9 mouse cellular contexts compared by ENCODE assay signal in the genomic region with DNA sequence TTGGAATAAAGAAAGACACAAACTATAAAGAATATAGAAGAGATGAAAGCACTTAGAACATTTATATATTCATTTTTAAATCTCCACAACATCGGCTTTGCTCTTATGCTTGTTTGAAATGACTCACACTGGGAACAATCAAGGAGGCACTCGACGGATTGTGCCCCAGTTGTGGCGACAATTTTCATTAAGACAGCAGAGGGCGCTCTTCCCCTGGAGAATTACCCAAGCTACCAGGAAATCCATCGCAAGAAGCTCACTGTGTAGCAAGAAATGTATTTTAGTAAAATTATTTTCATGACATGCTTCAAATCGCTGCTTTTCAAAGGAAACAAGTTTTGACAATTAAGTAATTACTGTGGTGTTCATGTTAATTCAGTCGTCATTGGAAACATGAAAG. TPM values are rescaled to one million over a fixed set of nuclear protein-coding genes. Genes with fewer than 3 reads are reported as not detected.
DNase-seq lines count a peak whose midpoint lies in the region; TF ChIP-seq lines count a peak whose summit lies in the region.
"Had no signal": no experiment of that assay in that cellular context is flagged by ENCODE, and none has a peak within 500 bp of the region (broad histone marks: within the 10 kb centered on the region; RNA-seq: fewer than 3 reads in every experiment).

No protein-coding gene starts in this region.

- WGBS in embryonic facial prominence, embryonic 10.5 days = 8% methylated on average over 8 of the region's 8 CpGs
- 7% methylated on average over 8 of the region's 8 CpGs for WGBS in liver, adult 2 months

- no peaks in the 10 kb centered on the region for H3K9me3 ChIP-seq in embryonic facial prominence, embryonic 10.5 days
- H3K9me3 ChIP-seq: limb, embryonic 15.5 days had no signal

- DNase-seq in urinary bladder, postnatal 25 days (ENCODE audit: low spot score) = peak; percentile 52
- DNase-seq in urinary bladder, postnatal 4 days (ENCODE audit: low spot score in 2 of 2) = no peak
- peak; percentile 53 to 56 for DNase-seq in adrenal gland, postnatal 36 days
- peak; percentile 74 for DNase-seq in embryonic facial prominence, embryonic 10.5 days (ENCODE audit: low spot score)
- peak; percentile 57 for DNase-seq in kidney, adult 9 months
- DNase-seq in liver, adult 2 months (ENCODE audit: extremely low read depth, low read depth, low spot score) = peak; percentile 48
- DNase-seq in retina, postnatal 7 days (ENCODE audit: low read depth, low spot score) = peak; percentile 54
- no peak for DNase-seq in spleen, postnatal 4 days (ENCODE audit: low spot score in 2 of 2)

- H3K9ac ChIP-seq in liver, adult 2 months (ENCODE audit: low read depth, low read length) = no peak overlapping the region
- H3K9ac ChIP-seq: limb, embryonic 15.5 days had no signal

- no peak overlapping the region for H3K27ac ChIP-seq in embryonic facial prominence, embryonic 10.5 days (replicated peaks)
- H3K27ac ChIP-seq in liver, adult 2 months (replicated peaks; ENCODE audit: insufficient read depth, low read depth, low read length) = no peak overlapping the region
- H3K27ac ChIP-seq: limb, embryonic 15.5 days had no signal

- H3K36me3 ChIP-seq in embryonic facial prominence, embryonic 10.5 days (replicated peaks) = no peaks in the 10 kb centered on the region
- no peaks in the 10 kb centered on the region for H3K36me3 ChIP-seq in liver, adult 2 months (ENCODE audit: control insufficient read depth, insufficient read depth, low read length)
- H3K36me3 ChIP-seq: limb, embryonic 15.5 days had no signal

- no peaks in the 10 kb centered on the region for H3K79me2 ChIP-seq in liver, adult 2 months (ENCODE audit: control insufficient read depth, insufficient read depth, low read length)

- peak; percentile 65 for TF ChIP-seq CTCF in liver, adult 2 months (IDR thresholded peaks at IDR 0.05; ENCODE audit: low read depth, low read length)

- no peak overlapping the region for H3K4me3 ChIP-seq in embryonic facial prominence, embryonic 10.5 days
- H3K4me3 ChIP-seq in liver, adult 2 months (ENCODE audit: insufficient read depth, low read depth, low read length) = no peak overlapping the region
- H3K4me3 ChIP-seq: limb, embryonic 15.5 days had no signal

- peaks cover 16% of the 10 kb centered on the region for H3K27me3 ChIP-seq in embryonic facial prominence, embryonic 10.5 days (replicated peaks; ENCODE audit: low read depth, poor library complexity, severe bottlenecking)
- no peaks in the 10 kb centered on the region for H3K27me3 ChIP-seq in liver, adult 2 months (ENCODE audit: control insufficient read depth, insufficient read depth, low read length)

- TF ChIP-seq POLR2A in liver, adult 2 months (IDR thresholded peaks at IDR 0.05; ENCODE audit: extremely low read depth, insufficient read depth, low read length) = no peak

- 0 out of 2 replicates have a peak, but pooled peaks cover 7% of the 10 kb centered on the region for H3K4me1 ChIP-seq in embryonic facial prominence, embryonic 10.5 days
- H3K4me1 ChIP-seq in liver, adult 2 months (ENCODE audit: control insufficient read depth, insufficient read depth, low read length) = peaks cover 2% of the 10 kb centered on the region; the same call in 1 of the 2 replicates
- H3K4me1 ChIP-seq: limb, embryonic 15.5 days had no signal

RNA-seq across cellular contexts. Expression of a gene that starts 16.1 kb away (rescaled TPM):
- total RNA-seq in adrenal gland, postnatal 36 days (2021) = not detected
- not detected in 2 replicates for polyA plus RNA-seq in embryonic facial prominence, embryonic 10.5 days (2016; fragmentation: Nextera tagmentation; extraction: Ambion mirVana)
- total RNA-seq in liver, adult 2 months (2014; rRNA removed) = 818 and 1,110 TPM in 2 replicates
- polyA plus RNA-seq in liver, adult 2 months (2012; rRNA removed) = 406 and 415 TPM in 2 replicates
- polyA plus RNA-seq: limb, embryonic 15.5 days had no signal

Comparison
In these comparisons a context has a peak if more than half of its experiments do, and no peak if none do; other contexts are left out.
1. DNase-seq: peak in urinary bladder, postnatal 25 days (single experiment), adrenal gland, postnatal 36 days (2 of 2), embryonic facial prominence, embryonic 10.5 days (single experiment), kidney, adult 9 months (single experiment), liver, adult 2 months (single experiment) and retina, postnatal 7 days (single experiment); none in urinary bladder, postnatal 4 days (0 of 2) and spleen, postnatal 4 days (0 of 2).
2. RNA of a gene that starts 16.1 kb away (total RNA-seq): 818 to 1,110 TPM in liver, adult 2 months; not detected in adrenal gland, postnatal 36 days; every median in the first group is over 100 times any median in the second.